Mouse (Mus musculus) intestine, postnatal 0 days (tissue): ENCODE results near the gene Hnrnph2. TPM values are rescaled to one million over a fixed set of nuclear protein-coding genes. Genes with fewer than 3 reads are reported as not detected.

Source experiments
- ATAC-seq: fragments of 200-750 bp; cut with Nextera tagmentation; 2 replicates; pipeline ENCODE4 v1.8.0; 2017; ENCODE audit warnings: mild to moderate bottlenecking, moderate TSS enrichment, moderate library complexity
- H3K27ac ChIP-seq: fragments of 300-500 bp; sonication (generic); 2 replicates; pipeline ENCODE4 v1.5.1; 2014; ENCODE audit warnings: mild to moderate bottlenecking, low read depth, low read length, moderate library complexity
- H3K27me3 ChIP-seq: fragments of 300-500 bp; sonication (generic); replicated peaks from 2 replicates; pipeline ENCODE4 v1.6.1; 2014; ENCODE audit warnings: low read length, mixed read lengths; ENCODE audit not compliant: control insufficient read depth, insufficient read depth
- H3K36me3 ChIP-seq: fragments of 300-500 bp; sonication (generic); 2 replicates; pipeline ENCODE4 v1.6.1; 2014; ENCODE audit warnings: mild to moderate bottlenecking, moderate library complexity; ENCODE audit not compliant: control insufficient read depth, insufficient read depth
- H3K4me1 ChIP-seq: fragments of 300-500 bp; sonication (generic); replicated peaks from 2 replicates; pipeline ENCODE4 v1.6.1; 2014; ENCODE audit warnings: antibody characterized with exemption, low read length, mixed read lengths; ENCODE audit not compliant: control insufficient read depth, insufficient read depth
- H3K4me2 ChIP-seq: fragments of 300-500 bp; sonication (generic); replicated peaks from 2 replicates; pipeline ENCODE4 v1.6.1; 2014; ENCODE audit warnings: low read depth, mild to moderate bottlenecking, moderate library complexity
- H3K4me3 ChIP-seq: fragments of 300-500 bp; sonication (generic); 2 replicates; pipeline ENCODE4 v1.5.1; 2014; ENCODE audit warnings: low read depth, low read length
- H3K9ac ChIP-seq: fragments of 300-500 bp; sonication (generic); 2 replicates; pipeline ENCODE4 v1.6.1; 2014; ENCODE audit warnings: mild to moderate bottlenecking, low read depth, low read length
- H3K9me3 ChIP-seq: fragments of 300-500 bp; sonication (generic); 2 replicates; pipeline ENCODE4 v1.6.1; 2016; ENCODE audit warnings: mixed run types; ENCODE audit not compliant: control insufficient read depth
- CTCF ChIP-seq: sonication (generic); IDR thresholded peaks from 2 replicates; pipeline ENCODE4 v1.5.1; 2016; ENCODE audit warnings: low read depth, mild to moderate bottlenecking, control low read depth, antibody characterized with exemption, moderate library complexity
- WGBS: fragments of 180-500 bp; shearing (Covaris S2); extraction: QIAGEN DNeasy Blood & Tissue Kit; methylation state at CpG from one replicate; pipeline ENCODE4 v1.1.7; 2014; 5-methylcytosine and 5-hydroxymethylcytosine counted together
- polyA plus RNA-seq: library from polyadenylated mRNA; unstranded; fragments of >200 nt; fragmentation: Nextera tagmentation; extraction: Ambion mirVana; gene quantifications from 2 replicates; pipeline ENCODE4 v1.2.1, GENCODE M21; 2015

Gene Hnrnph2
- polyA plus RNA-seq, 1 experiment from 2014 or later, result 81.7 TPM

GRCm38 (mm10) chrX:134623350-134623749 lies 22.4 kb downstream of the Hnrnph2 start:
- no peak for TF ChIP-seq CTCF
- ATAC-seq, result no peak
- no peaks in the 10 kb centered on the region for H3K27me3 ChIP-seq
- H3K4me3 ChIP-seq, result no peak overlapping the region
- H3K9me3 ChIP-seq, result no peaks in the 10 kb centered on the region
- no peak overlapping the region for H3K4me2 ChIP-seq
- 67% methylated on average over 4 of the region's 4 CpGs for WGBS
- no peaks in the 10 kb centered on the region for H3K4me1 ChIP-seq
- no peak overlapping the region for H3K27ac ChIP-seq
- no peak overlapping the region for H3K9ac ChIP-seq
- H3K36me3 ChIP-seq, result no peaks in the 10 kb centered on the region

- WGBS, result 44% methylated on average over 2 of the region's 2 CpGs
- H3K27ac ChIP-seq, result no peak overlapping the region
- H3K27me3 ChIP-seq, result no peaks in the 10 kb centered on the region
- no peaks in the 10 kb centered on the region for H3K36me3 ChIP-seq
- ATAC-seq, result no peak
- no peak for TF ChIP-seq CTCF
- no peaks in the 10 kb centered on the region for H3K4me1 ChIP-seq
- no peaks in the 10 kb centered on the region for H3K9me3 ChIP-seq
- H3K4me2 ChIP-seq, result no peak overlapping the region
- no peak overlapping the region for H3K4me3 ChIP-seq
- no peak overlapping the region for H3K9ac ChIP-seq
Observed at GRCm38 (mm10) chrX:134628200-134628599, 27.2 kb downstream of the Hnrnph2 start.

- no peaks in the 10 kb centered on the region for H3K36me3 ChIP-seq
- H3K4me1 ChIP-seq, result no peaks in the 10 kb centered on the region
- ATAC-seq, result no peak
- WGBS, result 86% methylated on average over 5 of the region's 5 CpGs
- no peaks in the 10 kb centered on the region for H3K9me3 ChIP-seq
- no peak overlapping the region for H3K9ac ChIP-seq
- no peak overlapping the region for H3K27ac ChIP-seq
- TF ChIP-seq CTCF, result no peak
- H3K4me3 ChIP-seq, result no peak overlapping the region
- H3K27me3 ChIP-seq, result no peaks in the 10 kb centered on the region
- no peak overlapping the region for H3K4me2 ChIP-seq
Observed at GRCm38 (mm10) chrX:134632710-134633109, 31.7 kb downstream of the Hnrnph2 start.

- no peaks in the 10 kb centered on the region for H3K36me3 ChIP-seq
- 57% methylated on average over 3 of the region's 3 CpGs for WGBS
- no peak for ATAC-seq
- H3K4me3 ChIP-seq, result no peak overlapping the region
- H3K27me3 ChIP-seq, result no peaks in the 10 kb centered on the region
- no peaks in the 10 kb centered on the region for H3K9me3 ChIP-seq
- no peak overlapping the region for H3K9ac ChIP-seq
- H3K4me1 ChIP-seq, result no peaks in the 10 kb centered on the region
- TF ChIP-seq CTCF, result no peak
- no peak overlapping the region for H3K4me2 ChIP-seq
- no peak overlapping the region for H3K27ac ChIP-seq
Observed at GRCm38 (mm10) chrX:134635111-134635510, 34.1 kb downstream of the Hnrnph2 start.

- H3K27ac ChIP-seq, result no peak overlapping the region
- H3K36me3 ChIP-seq, result no peaks in the 10 kb centered on the region
- H3K4me1 ChIP-seq, result no peaks in the 10 kb centered on the region
- TF ChIP-seq CTCF, result no peak
- 41% methylated on average over 3 of the region's 3 CpGs for WGBS
- no peaks in the 10 kb centered on the region for H3K27me3 ChIP-seq
- H3K4me3 ChIP-seq, result no peak overlapping the region
- peak; percentile 33; the same call in 1 of the 2 replicates for ATAC-seq
- H3K9ac ChIP-seq, result no peak overlapping the region
- no peak overlapping the region for H3K4me2 ChIP-seq
- H3K9me3 ChIP-seq, result no peaks in the 10 kb centered on the region
Observed at GRCm38 (mm10) chrX:134635860-134636259, 34.9 kb downstream of the Hnrnph2 start.

GRCm38 (mm10) chrX:134641000-134641760 lies 40.2 kb downstream of the Hnrnph2 start:
- H3K27me3 ChIP-seq, result no peaks in the 10 kb centered on the region
- WGBS, result 59% methylated on average over 10 of the region's 10 CpGs
- H3K9ac ChIP-seq, result no peak overlapping the region
- H3K4me1 ChIP-seq, result no peaks in the 10 kb centered on the region
- no peak for ATAC-seq
- H3K9me3 ChIP-seq, result no peaks in the 10 kb centered on the region
- no peak overlapping the region for H3K27ac ChIP-seq
- H3K36me3 ChIP-seq, result no peaks in the 10 kb centered on the region
- TF ChIP-seq CTCF, result no peak
- no peak overlapping the region for H3K4me2 ChIP-seq
- no peak overlapping the region for H3K4me3 ChIP-seq
